Mouse (Mus musculus) lung, embryonic 14.5 days (tissue): Measurements from ENCODE around the gene Tmem150c. TPM values are rescaled to one million over a fixed set of nuclear protein-coding genes. Genes with fewer than 3 reads are reported as not detected.

ENCODE experiments used
- ATAC-seq: fragments of 200-750 bp; cut with Nextera tagmentation; 2 replicates; pipeline ENCODE4 v1.8.0; 2017; ENCODE audit warnings: mild to moderate bottlenecking, moderate TSS enrichment, moderate library complexity; ENCODE audit not compliant: insufficient read depth
- DNase-seq: peaks from one replicate; pipeline ENCODE4 v3.0.0-alpha.2; 2015
- H3K27ac ChIP-seq: fragments of 300-500 bp; sonication (generic); 2 replicates; pipeline ENCODE4 v1.5.1; 2014; ENCODE audit warnings: low read depth, mild to moderate bottlenecking, moderate library complexity
- H3K27me3 ChIP-seq: fragments of 300-500 bp; sonication (generic); 2 replicates; pipeline ENCODE4 v1.6.1; 2014; ENCODE audit warnings: low read length, control low read depth; ENCODE audit not compliant: insufficient read depth
- H3K36me3 ChIP-seq: fragments of 300-500 bp; sonication (generic); 2 replicates; pipeline ENCODE4 v1.6.1; 2014; ENCODE audit warnings: control low read depth; ENCODE audit not compliant: insufficient read depth
- H3K4me1 ChIP-seq: fragments of 300-500 bp; sonication (generic); 2 replicates; pipeline ENCODE4 v1.6.1; 2014; ENCODE audit warnings: antibody characterized with exemption, control low read depth; ENCODE audit not compliant: insufficient read depth
- H3K4me2 ChIP-seq: fragments of 300-500 bp; sonication (generic); 2 replicates; pipeline ENCODE4 v1.6.1; 2014; ENCODE audit warnings: mild to moderate bottlenecking
- H3K4me3 ChIP-seq: fragments of 300-500 bp; sonication (generic); 2 replicates; pipeline ENCODE4 v1.5.1; 2014; ENCODE audit warnings: low read depth, low read length
- H3K9ac ChIP-seq: fragments of 300-500 bp; sonication (generic); 2 replicates; pipeline ENCODE4 v1.6.1; 2014
- H3K9me3 ChIP-seq: fragments of 300-500 bp; sonication (generic); 2 replicates; pipeline ENCODE4 v1.6.1; 2016; ENCODE audit warnings: low read depth, low read length, control low read depth
- CTCF ChIP-seq: IDR thresholded peaks from 2 replicates; pipeline ENCODE4 v1.5.1; 2016; ENCODE audit warnings: antibody characterized with exemption, low read depth
- WGBS: fragments of 180-500 bp; shearing (Covaris S2); extraction: QIAGEN DNeasy Blood & Tissue Kit; methylation state at CpG from one replicate; pipeline ENCODE4 v1.1.7; 2014; 5-methylcytosine and 5-hydroxymethylcytosine counted together
- polyA plus RNA-seq: library from polyadenylated mRNA; unstranded; fragments of >200 nt; fragmentation: Nextera tagmentation; extraction: Ambion mirVana; gene quantifications from 2 replicates; pipeline ENCODE4 v1.2.1, GENCODE M21; 2014

The Tmem150c gene
- polyA plus RNA-seq, 1 experiment from 2014 or later = 3.3 TPM

DNA sequence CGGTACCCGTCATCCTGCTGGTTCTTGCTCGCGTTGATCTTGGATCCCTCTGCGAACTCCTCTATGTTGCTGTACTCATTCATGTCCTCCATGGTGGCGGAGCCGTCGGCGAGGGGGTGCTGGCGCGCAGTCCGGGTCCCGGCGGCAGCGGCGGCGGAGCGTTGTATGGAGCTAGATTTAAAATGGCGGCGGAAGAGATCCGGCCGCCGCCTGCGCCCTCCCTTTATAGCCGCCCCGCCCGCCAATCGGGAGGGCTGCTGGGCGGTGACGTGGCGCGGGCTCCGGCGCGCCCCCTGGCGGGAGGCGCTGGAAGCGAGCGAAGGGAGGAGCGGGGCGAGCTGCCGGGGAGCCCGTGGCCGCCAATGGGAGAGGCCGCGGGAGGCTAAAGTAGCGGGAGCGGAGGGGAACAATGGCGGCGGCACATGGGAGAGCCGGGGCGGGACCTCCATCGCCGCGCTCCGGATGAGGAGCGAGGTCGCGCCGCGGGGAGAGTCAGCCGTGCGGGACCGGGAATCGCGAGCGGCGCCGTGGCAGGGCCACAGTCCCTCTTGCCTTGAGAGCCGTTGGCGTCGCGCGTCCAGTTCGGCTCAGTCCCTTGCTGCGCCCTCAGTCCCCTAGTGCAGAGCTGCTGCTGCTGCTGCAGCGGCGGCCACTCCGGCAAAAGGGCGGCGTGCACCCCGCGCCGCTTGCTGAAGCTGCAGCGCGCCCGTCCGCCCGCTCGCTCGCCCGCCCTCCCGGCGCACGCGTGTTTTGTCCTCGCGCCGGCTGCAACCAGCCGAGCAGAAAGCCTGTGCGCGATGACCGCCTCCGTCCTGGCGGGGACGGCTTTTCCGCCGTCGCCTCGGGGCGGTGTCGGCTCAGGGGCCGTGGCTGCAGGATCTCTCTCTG is 120.7 kb downstream of the Tmem150c start:
- Histone ChIP-seq H3K9me3 (no peaks in the 10 kb centered on the region), H3K27ac (peak overlapping the region; percentile 99), H3K4me2 (peak overlapping the region; percentile 91), H3K4me1 (no peaks in the 10 kb centered on the region), H3K4me3 (peak overlapping the region; percentile 96), H3K27me3 (no peaks in the 10 kb centered on the region), H3K9ac (peak overlapping the region; percentile 99), H3K36me3 (peaks cover 37% of the 10 kb centered on the region)
- peak; percentile 97 for DNase-seq
- ATAC-seq = peak; percentile 71
- peak; percentile 62 for TF ChIP-seq CTCF
- under 1% methylated on average over 112 of the region's 113 CpGs for WGBS

DNA sequence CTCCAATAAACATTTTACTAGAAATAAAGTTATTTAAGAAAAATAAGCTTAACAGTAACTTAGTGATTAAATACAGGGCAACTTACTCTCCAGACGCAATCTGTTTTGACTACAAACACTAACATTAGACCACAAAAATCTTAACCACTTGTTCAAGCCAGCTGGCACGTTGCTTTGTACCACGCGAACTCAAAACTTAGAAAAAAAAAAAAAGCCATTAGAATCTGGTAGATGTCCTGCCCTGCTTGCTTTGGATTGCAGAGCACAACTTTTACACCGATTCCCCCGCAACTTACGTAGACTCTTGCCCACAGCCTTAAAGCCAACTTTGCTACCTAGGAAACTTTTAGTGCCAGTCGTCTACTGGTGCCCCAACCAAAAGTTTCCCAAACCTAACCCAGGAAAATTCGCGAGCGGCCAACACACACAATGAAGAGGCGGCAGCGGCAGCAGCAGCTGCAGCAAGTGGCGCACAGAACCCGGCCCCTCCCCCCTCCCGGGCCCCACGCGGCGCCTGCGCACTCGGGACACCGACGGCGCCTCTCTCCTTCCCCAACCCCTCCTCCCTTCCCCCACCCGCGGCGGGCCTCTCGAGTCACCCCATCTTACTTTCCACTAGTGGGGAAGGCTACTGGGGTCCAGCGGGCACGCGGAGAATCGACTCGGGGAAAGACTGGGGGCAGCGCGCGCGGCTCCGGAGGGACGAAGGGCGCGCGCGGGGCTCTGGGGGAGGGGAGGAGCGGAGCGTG is 121.5 kb downstream of the Tmem150c start:
- peak overlapping the region; percentile 99 for H3K9ac ChIP-seq
- DNase-seq = peak; percentile 83
- no peaks in the 10 kb centered on the region for H3K9me3 ChIP-seq
- peak overlapping the region; percentile 96 for H3K4me3 ChIP-seq
- no peak for TF ChIP-seq CTCF
- H3K27ac ChIP-seq = peak overlapping the region; percentile 99
- peak; percentile 15 for ATAC-seq
- H3K4me2 ChIP-seq = peak overlapping the region; percentile 91
- H3K27me3 ChIP-seq = no peaks in the 10 kb centered on the region
- under 1% methylated on average over 45 of the region's 45 CpGs for WGBS
- H3K36me3 ChIP-seq = peaks cover 44% of the 10 kb centered on the region
- no peaks in the 10 kb centered on the region for H3K4me1 ChIP-seq

- peaks cover 58% of the 10 kb centered on the region for H3K36me3 ChIP-seq
- ATAC-seq (no peak), DNase-seq (peak; percentile 60)
- no peaks in the 10 kb centered on the region for H3K4me1 ChIP-seq
- 7% methylated on average over 7 of the region's 7 CpGs for WGBS
- TF ChIP-seq CTCF = no peak
- no peaks in the 10 kb centered on the region for H3K27me3 ChIP-seq
- H3K9me3 ChIP-seq = no peaks in the 10 kb centered on the region
- H3K4me3 ChIP-seq = peak overlapping the region; percentile 96
- peak overlapping the region; percentile 91 for H3K4me2 ChIP-seq
- H3K27ac ChIP-seq = no peak overlapping the region
- H3K9ac ChIP-seq = peak overlapping the region; percentile 99
These were observed 122.9 kb downstream of the Tmem150c start for GRCm38 (mm10) chr5:100036681-100037080.

DNA sequence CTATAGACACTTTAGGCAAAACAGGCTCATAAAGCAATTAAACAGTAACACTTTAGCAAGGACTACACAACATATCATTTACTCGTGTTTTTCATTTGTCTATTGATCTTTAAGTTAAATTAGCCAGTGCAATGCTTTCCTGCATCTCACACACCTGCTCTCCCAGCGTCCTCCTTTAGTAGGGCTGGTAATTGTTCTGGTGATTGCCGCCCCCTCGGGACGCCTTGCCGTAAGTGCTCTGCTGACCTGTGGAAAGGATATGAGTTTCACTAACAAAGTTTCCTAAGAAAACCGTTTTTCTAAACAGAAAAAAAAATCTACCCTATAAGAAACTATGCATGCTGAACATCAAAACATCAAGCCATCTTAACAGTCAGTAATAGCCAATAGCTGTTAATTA is 123.7 kb downstream of the Tmem150c start:
- Histone ChIP-seq H3K9ac (no peak overlapping the region), H3K4me1 (no peaks in the 10 kb centered on the region), H3K9me3 (no peaks in the 10 kb centered on the region), H3K27me3 (no peaks in the 10 kb centered on the region), H3K4me3 (peak overlapping the region; percentile 96), H3K4me2 (peak overlapping the region; percentile 91), H3K36me3 (peaks cover 61% of the 10 kb centered on the region), H3K27ac (no peak overlapping the region)
- no peak; the same call in 1 of the 2 replicates for TF ChIP-seq CTCF
- WGBS = 48% methylated on average over 7 of the region's 7 CpGs
- peak; percentile 3 for DNase-seq
- no peak for ATAC-seq

DNA sequence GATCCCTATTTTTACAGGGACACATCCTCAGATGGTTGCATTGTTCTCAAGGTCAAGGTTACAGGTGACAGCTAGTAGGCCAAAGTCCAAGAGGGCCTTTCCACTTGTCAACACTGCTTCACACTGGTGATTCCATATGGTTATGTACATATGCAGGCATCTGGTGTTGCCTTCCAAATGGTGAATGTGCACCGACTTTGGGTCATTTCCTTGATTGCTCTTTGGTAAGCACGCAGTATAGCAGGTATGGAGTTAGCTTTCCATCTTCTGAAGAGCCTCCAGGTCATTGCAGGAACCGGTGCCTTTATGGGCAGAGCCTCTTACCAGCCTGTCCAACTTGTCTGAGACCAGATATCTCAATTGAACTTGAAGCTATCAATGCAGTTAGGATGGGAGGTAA is 127.0 kb downstream of the Tmem150c start:
- ATAC-seq (no peak), DNase-seq (peak; percentile 14)
- Histone ChIP-seq H3K9me3 (no peaks in the 10 kb centered on the region), H3K36me3 (peaks cover 60% of the 10 kb centered on the region), H3K27me3 (no peaks in the 10 kb centered on the region), H3K4me1 (0 out of 2 replicates have a peak, but pooled peaks cover 6% of the 10 kb centered on the region), H3K4me2 (no peak overlapping the region), H3K27ac (no peak overlapping the region), H3K9ac (no peak overlapping the region), H3K4me3 (no peak overlapping the region)
- no peak for TF ChIP-seq CTCF
- 69% methylated on average over 3 of the region's 3 CpGs for WGBS

- DNase-seq (peak; percentile 50), ATAC-seq (no peak)
- H3K4me1 ChIP-seq = 0 out of 2 replicates have a peak, but pooled peaks cover 6% of the 10 kb centered on the region
- no peak overlapping the region for H3K27ac ChIP-seq
- peaks cover 55% of the 10 kb centered on the region for H3K36me3 ChIP-seq
- H3K4me2 ChIP-seq = no peak overlapping the region
- H3K4me3 ChIP-seq = no peak overlapping the region
- WGBS = 88% methylated on average over 2 of the region's 2 CpGs
- no peaks in the 10 kb centered on the region for H3K27me3 ChIP-seq
- no peaks in the 10 kb centered on the region for H3K9me3 ChIP-seq
- H3K9ac ChIP-seq = no peak overlapping the region
- TF ChIP-seq CTCF = peak; percentile 29; the same call in 1 of the 2 replicates
These were observed 127.5 kb downstream of the Tmem150c start for GRCm38 (mm10) chr5:100032107-100032506.

- Histone ChIP-seq H3K36me3 (peaks cover 35% of the 10 kb centered on the region), H3K4me1 (0 out of 2 replicates have a peak, but pooled peaks cover 6% of the 10 kb centered on the region), H3K4me3 (no peak overlapping the region), H3K4me2 (peak overlapping the region; percentile 25; the same call in 1 of the 2 replicates), H3K9me3 (no peaks in the 10 kb centered on the region), H3K9ac (no peak overlapping the region), H3K27ac (peak overlapping the region; percentile 42; the same call in 1 of the 2 replicates), H3K27me3 (no peaks in the 10 kb centered on the region)
- DNase-seq = peak; percentile 98
- peak; percentile 91 for ATAC-seq
- TF ChIP-seq CTCF = 0 out of 2 replicates have a peak, but pooled peaks have one; percentile 4
- WGBS = 17% methylated on average over 6 of the region's 6 CpGs
These were observed 129.5 kb downstream of the Tmem150c start for GRCm38 (mm10) chr5:100030069-100030468.

Other genes with a start within 250 kb of the Tmem150c start
- gene Hnrnpd, start 180.9 kb downstream of the Tmem150c start, polyA plus RNA-seq = 196 TPM in 2 replicates
- 2.0 and 3.0 TPM in 2 replicates for gene 4930524J08Rik, start 180.7 kb downstream of the Tmem150c start, polyA plus RNA-seq
- gene Hnrnpdl, start 120.1 kb downstream of the Tmem150c start, polyA plus RNA-seq = 200 and 204 TPM in 2 replicates
- 47.9 and 50.8 TPM in 2 replicates for gene Enoph1, start 119.8 kb downstream of the Tmem150c start, polyA plus RNA-seq